Mouse (Mus musculus): ENCODE measurements around the gene Pick1. TPM values are rescaled to one million over a fixed set of nuclear protein-coding genes. Genes with fewer than 3 reads are reported as not detected.

The Pick1 gene
- polyA plus RNA-seq, 1 experiment from 2014 or later, result 47.7 TPM

- Histone ChIP-seq H3K4me1 (ENCODE audit: control insufficient read depth, insufficient read depth, low read length) (peaks cover 12% of the 10 kb centered on the region; the same call in 1 of the 2 replicates), H3K36me3 (ENCODE audit: control insufficient read depth, insufficient read depth, low read length) (no peaks in the 10 kb centered on the region), H3K27me3 (ENCODE audit: control insufficient read depth, insufficient read depth, low read length) (no peaks in the 10 kb centered on the region), H3K9me3 (ENCODE audit: control insufficient read depth, low read length) (no peaks in the 10 kb centered on the region), H3K9ac (replicated peaks; ENCODE audit: low read length) (peak overlapping the region; percentile 48; the same call in 1 of the 2 replicates), H3K27ac (replicated peaks; ENCODE audit: low read depth, low read length) (no peak overlapping the region), H3K4me3 (replicated peaks; ENCODE audit: low read depth, low read length) (peak overlapping the region; percentile 37), H3K4me2 (ENCODE audit: low read length) (peak overlapping the region; percentile 82)
- ATAC-seq (ENCODE audit: low FRiP score, low TSS enrichment) (no peak), DNase-seq (peak; percentile 84)
- WGBS, result under 1% methylated on average over 33 of the region's 33 CpGs
These were observed 41.5 kb downstream of the Pick1 start for GRCm38 (mm10) chr15:79270317-79271123.

GRCm38 (mm10) chr15:79271124-79271746, 42.3 kb downstream of the Pick1 start:
- H3K4me1 ChIP-seq (ENCODE audit: control insufficient read depth, insufficient read depth, low read length), result peaks cover 12% of the 10 kb centered on the region; the same call in 1 of the 2 replicates
- H3K36me3 ChIP-seq (ENCODE audit: control insufficient read depth, insufficient read depth, low read length), result no peaks in the 10 kb centered on the region
- peak; percentile 77 for DNase-seq
- no peaks in the 10 kb centered on the region for H3K27me3 ChIP-seq (ENCODE audit: control insufficient read depth, insufficient read depth, low read length)
- peak overlapping the region; percentile 48; the same call in 1 of the 2 replicates for H3K9ac ChIP-seq (replicated peaks; ENCODE audit: low read length)
- WGBS, result 11% methylated on average over 17 of the region's 17 CpGs
- H3K9me3 ChIP-seq (ENCODE audit: control insufficient read depth, low read length), result no peaks in the 10 kb centered on the region
- peak overlapping the region; percentile 82 for H3K4me2 ChIP-seq (ENCODE audit: low read length)
- peak overlapping the region; percentile 37 for H3K4me3 ChIP-seq (replicated peaks; ENCODE audit: low read depth, low read length)
- no peak overlapping the region for H3K27ac ChIP-seq (replicated peaks; ENCODE audit: low read depth, low read length)
- ATAC-seq (ENCODE audit: low FRiP score, low TSS enrichment), result no peak; the same call in 1 of the 2 replicates

- Histone ChIP-seq H3K4me2 (ENCODE audit: low read length) (no peak overlapping the region), H3K9ac (replicated peaks; ENCODE audit: low read length) (no peak overlapping the region), H3K4me1 (ENCODE audit: control insufficient read depth, insufficient read depth, low read length) (peaks cover 12% of the 10 kb centered on the region; the same call in 1 of the 2 replicates), H3K4me3 (replicated peaks; ENCODE audit: low read depth, low read length) (no peak overlapping the region), H3K27me3 (ENCODE audit: control insufficient read depth, insufficient read depth, low read length) (no peaks in the 10 kb centered on the region), H3K36me3 (ENCODE audit: control insufficient read depth, insufficient read depth, low read length) (no peaks in the 10 kb centered on the region), H3K27ac (replicated peaks; ENCODE audit: low read depth, low read length) (no peak overlapping the region), H3K9me3 (ENCODE audit: control insufficient read depth, low read length) (0 out of 2 replicates have a peak, but pooled peaks cover 2% of the 10 kb centered on the region)
- 40% methylated on average over 10 of the region's 10 CpGs for WGBS
- ATAC-seq (ENCODE audit: low FRiP score, low TSS enrichment) (no peak), DNase-seq (no peak)
These were observed 44.0 kb downstream of the Pick1 start for GRCm38 (mm10) chr15:79273020-79273419.

GRCm38 (mm10) chr15:79277728-79278127, 48.8 kb downstream of the Pick1 start:
- no peak for DNase-seq
- Histone ChIP-seq H3K9ac (replicated peaks; ENCODE audit: low read length) (no peak overlapping the region), H3K4me2 (ENCODE audit: low read length) (no peak overlapping the region), H3K36me3 (ENCODE audit: control insufficient read depth, insufficient read depth, low read length) (no peaks in the 10 kb centered on the region), H3K4me1 (ENCODE audit: control insufficient read depth, insufficient read depth, low read length) (no peaks in the 10 kb centered on the region), H3K27ac (replicated peaks; ENCODE audit: low read depth, low read length) (no peak overlapping the region), H3K27me3 (ENCODE audit: control insufficient read depth, insufficient read depth, low read length) (no peaks in the 10 kb centered on the region), H3K4me3 (replicated peaks; ENCODE audit: low read depth, low read length) (no peak overlapping the region), H3K9me3 (ENCODE audit: control insufficient read depth, low read length) (0 out of 2 replicates have a peak, but pooled peaks cover 2% of the 10 kb centered on the region)
- 75% methylated on average over 10 of the region's 10 CpGs for WGBS
- ATAC-seq (ENCODE audit: low FRiP score, low TSS enrichment), result no peak

- WGBS, result 20% methylated on average over 6 of the region's 6 CpGs
These were observed 51.2 kb downstream of the Pick1 start for GRCm38 (mm10) chr15:79280209-79280608.

GRCm38 (mm10) chr15:79280850-79281249, 51.9 kb downstream of the Pick1 start:
- Histone ChIP-seq H3K27me3 (ENCODE audit: control insufficient read depth, insufficient read depth, low read length) (no peaks in the 10 kb centered on the region), H3K27ac (replicated peaks; ENCODE audit: low read depth, low read length) (no peak overlapping the region), H3K9me3 (ENCODE audit: control insufficient read depth, low read length) (0 out of 2 replicates have a peak, but pooled peaks cover 2% of the 10 kb centered on the region), H3K9ac (replicated peaks; ENCODE audit: low read length) (no peak overlapping the region), H3K36me3 (ENCODE audit: control insufficient read depth, insufficient read depth, low read length) (0 out of 2 replicates have a peak, but pooled peaks cover under 1% of the 10 kb centered on the region), H3K4me3 (replicated peaks; ENCODE audit: low read depth, low read length) (no peak overlapping the region), H3K4me1 (ENCODE audit: control insufficient read depth, insufficient read depth, low read length) (no peaks in the 10 kb centered on the region), H3K4me2 (ENCODE audit: low read length) (no peak overlapping the region)
- ATAC-seq (ENCODE audit: low FRiP score, low TSS enrichment) (no peak), DNase-seq (no peak)
- 59% methylated on average over 5 of the region's 5 CpGs for WGBS

More at GRCm38 (mm10) chr15:79280209-79280608, 51.2 kb downstream of the Pick1 start:
- no peak overlapping the region for H3K27ac ChIP-seq (replicated peaks; ENCODE audit: low read depth, low read length)
- H3K4me3 ChIP-seq (replicated peaks; ENCODE audit: low read depth, low read length), result no peak overlapping the region
- ATAC-seq (ENCODE audit: low FRiP score, low TSS enrichment) (no peak), DNase-seq (peak; percentile 22)
- H3K27me3 ChIP-seq (ENCODE audit: control insufficient read depth, insufficient read depth, low read length), result no peaks in the 10 kb centered on the region
- 0 out of 2 replicates have a peak, but pooled peaks cover 2% of the 10 kb centered on the region for H3K9me3 ChIP-seq (ENCODE audit: control insufficient read depth, low read length)
- no peaks in the 10 kb centered on the region for H3K4me1 ChIP-seq (ENCODE audit: control insufficient read depth, insufficient read depth, low read length)
- H3K9ac ChIP-seq (replicated peaks; ENCODE audit: low read length), result no peak overlapping the region
- no peaks in the 10 kb centered on the region for H3K36me3 ChIP-seq (ENCODE audit: control insufficient read depth, insufficient read depth, low read length)
- H3K4me2 ChIP-seq (ENCODE audit: low read length), result no peak overlapping the region

- Histone ChIP-seq H3K4me2 (ENCODE audit: low read length) (no peak overlapping the region), H3K9ac (replicated peaks; ENCODE audit: low read length) (no peak overlapping the region), H3K4me1 (ENCODE audit: control insufficient read depth, insufficient read depth, low read length) (no peaks in the 10 kb centered on the region), H3K36me3 (ENCODE audit: control insufficient read depth, insufficient read depth, low read length) (0 out of 2 replicates have a peak, but pooled peaks cover 5% of the 10 kb centered on the region), H3K27me3 (ENCODE audit: control insufficient read depth, insufficient read depth, low read length) (no peaks in the 10 kb centered on the region), H3K27ac (replicated peaks; ENCODE audit: low read depth, low read length) (no peak overlapping the region), H3K9me3 (ENCODE audit: control insufficient read depth, low read length) (0 out of 2 replicates have a peak, but pooled peaks cover 2% of the 10 kb centered on the region), H3K4me3 (replicated peaks; ENCODE audit: low read depth, low read length) (no peak overlapping the region)
- 92% methylated on average over 1 of the region's 1 CpGs for WGBS
- ATAC-seq (ENCODE audit: low FRiP score, low TSS enrichment) (no peak), DNase-seq (no peak)
These were observed 52.4 kb downstream of the Pick1 start for GRCm38 (mm10) chr15:79281389-79281788.

- Histone ChIP-seq H3K27me3 (ENCODE audit: control insufficient read depth, insufficient read depth, low read length) (no peaks in the 10 kb centered on the region), H3K9ac (replicated peaks; ENCODE audit: low read length) (no peak overlapping the region), H3K27ac (replicated peaks; ENCODE audit: low read depth, low read length) (no peak overlapping the region), H3K36me3 (ENCODE audit: control insufficient read depth, insufficient read depth, low read length) (peaks cover 15% of the 10 kb centered on the region; the same call in 1 of the 2 replicates), H3K4me2 (ENCODE audit: low read length) (no peak overlapping the region), H3K4me1 (ENCODE audit: control insufficient read depth, insufficient read depth, low read length) (no peaks in the 10 kb centered on the region), H3K9me3 (ENCODE audit: control insufficient read depth, low read length) (no peaks in the 10 kb centered on the region), H3K4me3 (replicated peaks; ENCODE audit: low read depth, low read length) (no peak overlapping the region)
- WGBS, result 80% methylated on average over 5 of the region's 5 CpGs
- ATAC-seq (ENCODE audit: low FRiP score, low TSS enrichment), result no peak
- DNase-seq, result no peak
These were observed 53.5 kb downstream of the Pick1 start for GRCm38 (mm10) chr15:79282434-79282833.
